Mouse (Mus musculus) heart, postnatal 0 days (tissue): ENCODE results near the gene Eif4b.

Experiments
- CTCF ChIP-seq: IDR thresholded peaks from 2 replicates; pipeline ENCODE4 v1.5.1; 2016; ENCODE audit warnings: antibody characterized with exemption, control low read depth, low read depth
- EP300 ChIP-seq: IDR thresholded peaks from 2 replicates; pipeline ENCODE4 v1.6.1; 2016; ENCODE audit warnings: antibody characterized with exemption, low read depth

- TF ChIP-seq CTCF (no peak), EP300 (no peak)
Measured at GRCm38 (mm10) chr15:102145330-102145729, 71.8 kb downstream of the Eif4b start.
